Mouse (Mus musculus) embryonic fibroblast, embryonic 13.5 days (primary cell): ENCODE measurements at regions not wholly inside any gene's neighbourhood (a gene's known extent, or its start where the extent isn't known, plus 50 kb on each side); places are given as distances from the start of the nearest gene placed in this dataset.

Source experiments
- H3K27ac ChIP-seq: 2 replicates; pipeline ENCODE4 v1.5.1; 2012; ENCODE audit warnings: low read length, control low read depth, inconsistent platforms; ENCODE audit not compliant: insufficient read depth
- H3K4me1 ChIP-seq: 2 replicates; pipeline ENCODE4 v1.6.1; 2011; ENCODE audit warnings: low read length; ENCODE audit not compliant: control insufficient read depth, insufficient read depth
- H3K4me3 ChIP-seq: 2 replicates; pipeline ENCODE4 v1.5.1; 2011; ENCODE audit warnings: mild to moderate bottlenecking, control low read depth, low read length; ENCODE audit not compliant: insufficient read depth
- CTCF ChIP-seq: IDR thresholded peaks from 2 replicates; pipeline ENCODE4 v1.5.1; 2011; ENCODE audit warnings: mild to moderate bottlenecking, control low read depth, low read length, moderate library complexity, borderline replicate concordance; ENCODE audit not compliant: insufficient read depth
- POLR2A ChIP-seq: IDR thresholded peaks from 2 replicates; pipeline ENCODE4 v1.6.1; 2011; ENCODE audit warnings: low read depth, mild to moderate bottlenecking, control low read depth, low read length, moderate library complexity

DNA sequence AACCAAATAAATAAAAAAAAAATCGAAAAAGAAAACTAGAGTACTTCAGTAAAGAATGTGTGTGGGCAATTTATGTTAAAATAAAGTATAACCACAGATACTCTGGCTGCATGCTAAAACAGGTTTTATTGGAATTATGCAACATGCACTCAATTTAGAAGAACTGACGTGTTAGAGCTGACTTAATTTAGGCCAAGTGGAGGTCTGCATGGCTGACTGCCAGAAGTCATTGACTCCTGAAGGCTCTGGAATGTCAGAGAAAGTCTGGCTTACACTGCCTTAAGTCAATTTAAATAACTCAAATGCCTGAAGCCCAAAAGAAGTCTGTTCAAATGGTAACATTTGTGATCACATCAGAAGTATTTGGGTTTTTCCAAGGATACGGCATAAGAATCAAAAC lies 198.1 kb upstream of the Gm10192 start:
- H3K4me1 ChIP-seq = peaks cover 4% of the 10 kb centered on the region
- TF ChIP-seq POLR2A (no peak), CTCF (no peak)
- H3K4me3 ChIP-seq = no peak overlapping the region
- H3K27ac ChIP-seq = peak overlapping the region; percentile 55; the same call in 1 of the 2 replicates

DNA sequence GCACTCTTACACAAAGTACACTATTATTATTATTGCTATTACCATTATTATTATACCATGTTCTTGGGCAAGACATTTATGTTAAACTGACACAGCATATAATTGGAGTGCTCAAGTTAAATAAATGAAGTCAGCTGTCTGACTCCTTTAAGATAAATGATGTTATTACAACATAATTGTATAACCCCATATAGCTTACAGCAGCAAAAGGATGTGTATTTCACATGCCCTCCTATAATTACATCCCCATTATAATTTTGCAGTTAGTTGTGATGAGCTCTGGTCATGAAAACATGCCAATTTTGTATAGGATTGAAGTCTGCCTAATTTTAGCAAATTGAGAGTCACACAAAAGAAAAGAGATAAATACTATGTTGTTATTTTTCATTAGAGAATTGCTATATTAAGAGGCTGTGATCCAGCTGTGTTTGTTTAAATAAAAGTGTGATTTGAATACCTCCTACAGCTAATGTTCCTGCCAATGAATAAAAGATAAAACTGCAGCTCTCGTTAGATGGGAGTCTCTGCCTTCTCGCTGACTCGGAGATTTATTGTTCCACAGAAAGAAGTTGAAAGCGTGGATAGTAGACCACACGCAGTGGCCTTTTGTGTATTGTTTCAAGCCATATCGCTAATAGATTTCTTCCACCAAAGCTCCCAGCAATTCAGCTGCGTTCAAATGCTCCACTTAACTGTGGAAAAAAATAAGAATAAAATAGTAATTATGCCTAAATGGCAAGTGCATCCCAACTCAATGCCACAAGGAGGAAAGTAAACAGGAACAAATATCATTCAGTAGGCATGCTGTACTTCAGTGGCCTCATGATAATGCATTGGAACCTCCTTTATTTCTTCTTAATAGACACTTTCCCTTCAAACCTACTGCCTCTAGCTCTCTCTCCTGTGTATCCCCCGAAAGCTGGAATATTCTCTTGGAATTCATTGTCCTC lies 194.9 kb upstream of the Gm10192 start:
- no peak overlapping the region for H3K27ac ChIP-seq
- peaks cover 4% of the 10 kb centered on the region for H3K4me1 ChIP-seq
- no peak for TF ChIP-seq CTCF
- no peak overlapping the region for H3K4me3 ChIP-seq

DNA sequence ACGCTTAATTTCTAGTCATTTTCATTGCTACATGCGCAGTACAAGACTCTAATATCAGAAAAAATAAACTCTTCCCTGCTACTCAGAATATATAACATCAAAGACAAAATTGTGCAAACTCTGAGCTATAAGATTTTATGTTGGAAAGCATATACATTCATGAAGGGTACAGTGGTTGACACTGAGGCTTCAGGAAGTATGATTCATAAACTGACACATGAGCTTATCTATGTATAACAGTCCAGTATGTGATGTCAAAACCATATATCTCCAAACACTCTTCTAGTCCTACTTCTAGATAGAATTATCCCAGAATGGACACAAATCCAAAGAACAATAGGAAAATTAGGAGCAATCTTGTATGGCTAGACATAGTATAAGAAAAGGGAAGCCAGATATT lies 177.5 kb upstream of the Gm10192 start:
- no peaks in the 10 kb centered on the region for H3K4me1 ChIP-seq
- no peak overlapping the region for H3K27ac ChIP-seq
- no peak overlapping the region for H3K4me3 ChIP-seq
- TF ChIP-seq CTCF (no peak), POLR2A (no peak)

DNA sequence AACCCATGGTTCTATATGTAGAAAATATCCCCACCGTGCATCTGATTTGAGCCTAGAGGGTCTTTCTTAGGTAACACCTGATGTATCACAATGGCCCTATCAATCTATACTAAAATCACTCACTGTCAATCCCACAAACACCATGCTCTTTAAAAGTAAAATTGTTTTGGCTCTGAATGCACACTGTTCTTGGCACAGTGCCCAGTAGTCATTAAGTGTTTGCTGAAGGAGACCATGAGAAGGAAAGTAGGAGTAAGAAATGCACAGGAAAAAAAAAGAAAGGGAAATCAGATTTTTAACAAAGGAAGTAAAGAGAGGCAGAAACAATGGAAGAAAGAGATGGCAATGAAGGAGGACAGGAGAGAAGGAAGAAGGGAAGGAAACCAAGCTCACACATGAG lies 175.0 kb upstream of the Gm10192 start:
- no peaks in the 10 kb centered on the region for H3K4me1 ChIP-seq
- TF ChIP-seq POLR2A (no peak), CTCF (no peak)
- no peak overlapping the region for H3K4me3 ChIP-seq
- H3K27ac ChIP-seq = no peak overlapping the region

DNA sequence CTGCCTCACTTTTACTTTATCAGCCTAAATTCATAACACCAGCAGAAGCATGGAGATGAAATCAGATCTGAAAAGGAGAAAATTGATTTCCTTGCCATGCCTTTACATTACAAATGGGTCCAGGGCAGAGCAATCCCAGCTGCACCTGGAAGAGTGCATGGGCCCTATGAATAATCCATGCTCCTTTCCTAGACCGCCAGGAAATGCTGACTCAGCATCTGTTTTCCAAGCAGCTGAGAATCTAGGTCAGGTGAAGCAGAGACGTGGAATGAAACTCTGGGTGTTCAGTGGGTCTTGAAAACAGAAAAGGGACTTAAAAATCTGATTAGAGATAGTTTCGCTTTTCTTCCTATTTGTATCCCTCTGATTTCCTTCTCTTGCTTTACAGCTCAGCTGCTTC lies 163.8 kb upstream of the Gm10192 start:
- TF ChIP-seq POLR2A (no peak), CTCF (no peak)
- Histone ChIP-seq H3K27ac (no peak overlapping the region), H3K4me3 (no peak overlapping the region), H3K4me1 (no peaks in the 10 kb centered on the region)

DNA sequence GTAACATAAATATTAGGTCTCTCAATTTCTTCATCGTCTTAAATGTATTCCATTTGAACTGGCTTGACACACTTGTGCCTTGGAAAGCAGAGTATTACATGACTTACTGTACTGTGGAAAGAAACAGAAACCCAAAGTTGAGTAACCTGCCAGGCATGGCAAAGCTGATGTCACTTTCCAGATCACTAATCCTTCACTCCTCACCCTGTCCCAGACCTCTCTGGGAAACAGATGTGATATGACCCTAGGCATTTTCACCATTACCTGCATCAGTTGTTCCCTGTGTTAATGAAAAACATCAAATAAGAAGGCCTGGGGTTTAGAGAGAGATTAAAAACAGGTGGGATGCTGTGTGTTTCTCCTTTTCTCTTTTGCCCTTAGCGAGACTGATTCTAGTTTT lies 161.4 kb upstream of the Gm10192 start:
- H3K4me1 ChIP-seq = no peaks in the 10 kb centered on the region

DNA sequence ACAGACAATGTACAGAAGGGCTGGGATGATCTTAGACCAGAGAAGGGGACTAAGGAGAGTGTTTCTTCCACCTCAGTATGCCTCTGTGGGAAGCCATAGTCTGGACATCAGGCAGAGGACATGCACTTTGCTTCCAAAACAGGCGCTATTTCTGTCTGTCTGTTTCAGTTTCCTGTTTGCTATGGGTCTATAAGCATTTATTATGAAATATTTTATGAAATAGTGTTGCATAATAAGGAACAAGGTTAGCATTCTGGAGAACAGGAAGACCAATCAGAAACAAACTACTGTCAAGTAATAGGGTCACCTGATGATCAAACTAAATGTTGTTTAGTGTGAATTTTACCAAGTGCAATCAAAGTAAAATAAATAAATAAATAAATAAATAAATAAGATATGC lies 160.4 kb upstream of the Gm10192 start:
- Histone ChIP-seq H3K4me3 (no peak overlapping the region), H3K27ac (no peak overlapping the region), H3K4me1 (no peaks in the 10 kb centered on the region)
- no peak for TF ChIP-seq POLR2A
- no peak for TF ChIP-seq CTCF

More for the DNA sequence above, 161.4 kb upstream of the Gm10192 start:
- TF ChIP-seq POLR2A = no peak
- TF ChIP-seq CTCF = no peak
- no peak overlapping the region for H3K4me3 ChIP-seq
- no peak overlapping the region for H3K27ac ChIP-seq
